Mouse (Mus musculus) heart, adult 9 months (tissue): ENCODE data around the gene Ccdc28b.

Experiments
- DNase-seq, 2 experiments: peaks; one replicate each; pipeline ENCODE4 v3.0.0; 2022; ENCODE audit warnings: low spot score in 2 of 2

Gene Ccdc28b

GRCm38 (mm10) chr4:129623681-129624091 lies at the start of gene Ccdc28b:
TSS of gene Ccdc28b (minus strand) at chr4:129623947.
- DNase-seq = peak; percentile 69 to 80

- no peak for DNase-seq
Measured at GRCm38 (mm10) chr4:129672878-129673449, 49.2 kb upstream of the Ccdc28b start.

DNA sequence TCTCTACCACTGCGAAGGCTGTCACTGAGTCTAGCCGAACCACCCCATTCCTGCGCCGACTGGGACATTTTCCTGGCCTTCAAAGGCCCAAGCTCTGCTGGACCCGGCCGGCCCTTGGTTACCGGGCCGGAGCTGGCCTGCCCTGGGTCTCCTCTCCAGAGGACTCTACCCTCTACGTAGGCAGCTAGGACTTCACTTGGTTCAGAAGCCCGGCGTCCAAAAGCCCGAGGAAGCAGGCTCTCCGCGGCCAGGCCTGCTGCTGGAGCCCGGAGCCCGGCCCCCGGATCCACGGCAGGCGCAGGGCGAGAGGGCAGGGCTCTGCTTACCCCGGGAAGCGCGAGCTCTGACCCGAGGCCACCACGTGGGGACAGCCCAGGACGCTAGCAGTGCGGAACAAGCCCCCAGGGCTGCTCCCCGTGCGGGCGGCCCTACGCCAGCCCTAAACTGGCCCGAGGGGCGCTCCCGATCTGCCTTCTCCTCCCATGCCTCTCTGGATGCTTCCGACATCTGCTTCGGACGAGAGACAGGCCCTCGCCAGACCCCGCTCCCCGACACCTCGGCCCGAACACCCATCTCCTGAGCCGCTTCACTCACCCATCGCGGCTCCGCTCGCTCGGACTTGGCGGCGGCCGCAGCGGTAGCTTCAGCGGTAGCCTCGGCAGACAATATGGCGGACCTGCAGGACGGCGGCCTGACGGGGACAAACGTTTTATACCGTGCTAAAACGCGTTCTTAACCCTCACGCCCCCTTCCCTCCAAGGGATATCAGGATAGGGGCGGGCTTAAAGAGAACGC lies 48.5 kb upstream of the Ccdc28b start, which contains the start of gene Kpna6:
TSS of gene Kpna6 (minus strand) at position 685 of the 795 bp plus-strand sequence.
- DNase-seq = peak; percentile 90 to 91

DNA sequence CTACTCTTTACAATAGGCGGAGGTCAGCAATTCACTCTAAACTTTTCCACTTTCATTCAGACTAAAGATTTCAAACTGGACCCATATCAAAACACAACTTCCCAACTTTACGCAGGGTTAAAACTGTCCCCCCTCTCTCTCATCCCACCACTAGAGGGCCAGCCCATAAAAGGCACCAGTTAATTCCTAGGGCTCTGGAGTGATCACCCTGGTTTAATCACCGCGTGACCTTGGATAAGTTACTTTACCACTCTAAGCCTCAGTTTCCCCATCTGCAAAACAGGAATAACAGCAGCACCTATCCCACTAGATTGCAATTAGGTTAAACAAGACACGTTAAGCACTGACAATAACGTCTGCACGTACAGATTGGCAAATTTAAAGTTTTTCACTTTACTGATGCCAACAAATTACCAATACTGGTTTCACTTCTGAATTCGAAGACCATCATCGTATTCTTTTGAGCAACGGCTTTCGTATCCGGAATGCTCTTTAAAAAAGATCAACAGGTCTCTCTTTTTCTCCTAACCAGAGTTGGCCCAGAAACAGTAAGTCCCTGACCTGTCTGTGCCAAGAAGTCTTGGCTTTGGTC lies 47.8 kb upstream of the Ccdc28b start:
- peak; percentile 56 to 60 for DNase-seq

GRCm38 (mm10) chr4:129662255-129662813 lies 38.6 kb upstream of the Ccdc28b start:
- DNase-seq = no peak

GRCm38 (mm10) chr4:129661584-129661983 lies 37.8 kb upstream of the Ccdc28b start:
- DNase-seq = no peak

DNA sequence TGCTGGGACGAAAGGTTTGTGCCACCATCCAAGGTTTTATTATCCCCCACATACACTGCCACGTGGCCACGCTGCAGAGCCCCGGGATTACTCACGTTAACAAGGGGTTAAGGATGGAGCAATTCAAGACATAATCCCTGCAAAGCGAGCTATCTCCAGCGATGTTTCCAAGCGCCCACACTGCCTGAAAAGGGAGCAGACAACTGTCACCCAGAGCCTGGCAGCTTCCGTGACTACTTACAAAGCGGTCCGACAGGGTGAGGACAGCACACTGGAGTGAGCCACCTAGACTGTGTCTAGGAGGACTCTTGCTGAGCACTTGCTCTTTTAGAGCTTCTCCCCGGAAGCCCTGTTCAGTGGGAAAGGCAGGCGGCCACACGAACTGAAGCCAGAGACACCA lies 31.0 kb upstream of the Ccdc28b start:
- no peak for DNase-seq

DNA sequence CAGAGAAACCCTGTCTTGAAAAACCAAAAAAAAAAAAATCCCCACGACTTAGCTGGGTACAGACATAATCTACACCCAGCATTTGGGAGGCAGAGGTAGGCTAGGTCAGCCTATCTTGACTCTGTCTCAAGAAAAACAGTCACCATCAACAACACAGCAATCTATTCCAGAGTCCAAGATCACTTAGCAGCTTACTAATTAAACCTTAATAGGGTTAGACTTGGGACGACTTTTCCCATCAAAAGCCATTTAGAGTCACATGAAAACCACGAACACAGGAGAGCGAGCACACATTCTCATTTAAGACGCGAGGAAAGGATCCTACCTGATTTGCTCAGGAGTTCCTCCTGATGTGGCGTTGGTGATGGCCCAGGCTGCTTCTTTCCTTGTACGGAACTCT lies 26.6 kb upstream of the Ccdc28b start:
- no peak for DNase-seq

- DNase-seq = no peak
Measured at GRCm38 (mm10) chr4:129648656-129649055, 24.9 kb upstream of the Ccdc28b start.

- no peak for DNase-seq
Measured at GRCm38 (mm10) chr4:129645204-129645603, 21.5 kb upstream of the Ccdc28b start.

DNA sequence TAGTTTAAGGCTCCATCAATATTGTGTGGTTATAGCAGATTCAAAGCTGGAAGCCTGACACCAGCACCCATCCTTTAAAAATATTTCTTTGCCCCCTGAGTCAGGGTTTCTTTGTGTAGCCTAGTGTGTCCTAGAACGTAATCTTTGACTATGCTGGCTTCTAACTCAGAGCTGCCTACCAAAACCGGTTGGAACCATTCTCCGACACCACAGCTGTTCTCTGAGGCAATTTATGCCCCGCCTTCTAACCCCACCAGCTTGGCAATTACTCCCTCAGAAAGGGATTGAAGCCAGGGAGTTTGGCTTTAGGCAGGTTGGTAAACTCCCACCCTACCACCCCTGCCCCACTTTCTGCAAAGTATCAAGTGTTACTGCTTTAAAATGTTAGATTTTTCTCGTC lies 18.0 kb upstream of the Ccdc28b start:
- no peak for DNase-seq

GRCm38 (mm10) chr4:129640638-129641467 lies 17.1 kb upstream of the Ccdc28b start, which contains the start of gene Txlna:
TSS of gene Txlna (minus strand) at chr4:129641065.
- peak; percentile 97 for DNase-seq

GRCm38 (mm10) chr4:129640101-129640637 lies 16.4 kb upstream of the Ccdc28b start:
- peak in 1 of 2 experiments; percentile 37 for DNase-seq

DNA sequence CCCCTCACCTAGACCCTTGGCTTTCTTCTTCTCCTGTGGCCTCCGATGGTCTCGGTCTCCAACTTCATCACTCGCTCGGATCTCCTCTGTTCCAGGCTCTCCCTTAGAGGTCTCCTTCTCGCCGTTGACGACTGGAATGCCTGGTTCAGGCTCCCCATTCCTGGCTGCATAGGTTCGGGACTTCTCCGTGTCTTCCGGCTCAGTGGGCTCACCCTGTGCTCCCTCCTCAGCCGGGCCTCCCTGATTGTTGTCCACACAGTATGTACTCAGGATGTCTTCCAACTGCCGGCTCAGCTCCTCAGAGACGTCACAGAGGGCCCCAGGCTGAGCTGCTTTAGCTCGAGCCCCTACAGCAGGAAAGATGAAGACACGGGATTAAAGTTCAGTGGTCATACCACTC lies 15.5 kb upstream of the Ccdc28b start:
- no peak for DNase-seq

- no peak for DNase-seq
Measured at GRCm38 (mm10) chr4:129633852-129634251, 10.1 kb upstream of the Ccdc28b start.

DNA sequence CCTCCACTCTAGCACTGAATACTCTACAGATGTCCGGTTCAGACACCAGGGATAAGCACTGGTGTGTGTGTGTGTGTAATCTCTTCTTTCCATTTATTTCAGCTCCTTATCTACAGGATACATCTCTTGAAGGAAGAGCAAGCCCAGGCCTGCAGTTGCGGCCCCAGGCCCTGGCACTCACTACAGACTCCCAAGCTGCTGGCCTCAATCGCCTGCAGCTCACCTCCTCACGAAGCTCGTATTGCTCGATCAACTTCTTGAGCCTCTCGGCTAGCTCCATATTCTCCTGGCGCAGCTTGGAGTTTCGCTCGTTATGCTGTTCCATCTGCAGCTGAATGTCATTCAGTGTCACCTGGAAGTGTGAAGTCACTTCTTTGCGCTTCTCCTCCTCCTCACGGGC lies 8.1 kb upstream of the Ccdc28b start:
- no peak for DNase-seq

DNA sequence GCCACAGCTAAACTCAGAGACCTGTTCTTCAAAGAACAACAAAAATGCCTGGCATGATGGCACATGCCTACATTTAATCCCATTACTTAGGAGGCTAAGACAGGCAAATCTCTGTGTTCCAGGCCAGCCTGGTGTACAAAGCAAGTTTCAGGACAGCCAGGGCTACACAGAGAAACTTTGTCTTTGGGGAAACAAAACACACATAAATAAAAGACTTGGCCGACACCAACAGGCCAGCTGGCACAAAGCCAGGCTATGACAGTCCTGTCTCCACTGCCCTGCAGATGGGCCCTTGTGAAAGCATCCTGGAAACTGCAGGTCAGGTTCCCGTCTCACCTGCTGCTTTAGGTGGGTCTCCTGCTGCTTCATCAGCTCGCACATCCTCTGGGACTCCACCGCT lies 7.2 kb upstream of the Ccdc28b start:
- no peak for DNase-seq

DNA sequence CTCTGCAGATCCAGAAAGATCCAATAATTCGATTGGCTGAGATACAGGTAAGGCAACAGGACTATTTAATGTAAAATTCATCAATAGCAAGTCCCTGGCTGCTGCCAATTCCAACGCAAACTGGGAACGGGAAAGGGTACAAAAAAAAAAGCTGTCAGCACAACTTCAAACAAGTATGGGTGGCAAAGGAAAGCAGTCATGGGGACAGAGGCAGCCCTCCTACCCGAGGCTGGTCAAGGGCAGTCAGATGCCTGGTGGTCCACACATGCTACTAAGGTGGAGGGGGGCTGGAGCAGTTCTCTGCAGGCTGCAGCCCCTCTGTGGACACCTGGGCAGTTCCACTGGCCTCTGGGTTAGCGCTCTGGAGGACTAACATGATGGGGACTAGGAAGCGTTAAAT lies 2.3 kb upstream of the Ccdc28b start:
- DNase-seq = no peak

DNA sequence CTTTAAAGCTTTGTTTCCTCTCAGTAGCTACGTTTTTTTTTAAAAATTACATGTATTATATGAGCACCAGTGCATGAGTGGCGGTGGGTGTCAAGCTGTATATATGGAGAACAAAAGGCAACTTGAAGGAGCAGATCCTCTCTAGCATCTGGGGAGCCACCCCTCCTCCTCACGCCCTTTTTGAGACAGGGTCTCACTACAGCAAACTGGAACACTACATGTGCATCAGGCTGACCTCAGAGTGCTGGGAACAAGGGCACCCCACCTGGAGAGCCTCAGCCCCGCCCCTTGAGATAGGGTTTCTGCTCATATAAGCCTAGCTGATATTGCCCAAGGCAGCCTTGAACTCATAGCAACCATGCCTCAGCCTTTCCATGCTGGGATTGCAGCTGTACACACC lies 1.7 kb upstream of the Ccdc28b start:
- DNase-seq = no peak

GRCm38 (mm10) chr4:129625029-129625370 lies 1.3 kb upstream of the Ccdc28b start:
- peak in 1 of 2 experiments; percentile 65 for DNase-seq

DNA sequence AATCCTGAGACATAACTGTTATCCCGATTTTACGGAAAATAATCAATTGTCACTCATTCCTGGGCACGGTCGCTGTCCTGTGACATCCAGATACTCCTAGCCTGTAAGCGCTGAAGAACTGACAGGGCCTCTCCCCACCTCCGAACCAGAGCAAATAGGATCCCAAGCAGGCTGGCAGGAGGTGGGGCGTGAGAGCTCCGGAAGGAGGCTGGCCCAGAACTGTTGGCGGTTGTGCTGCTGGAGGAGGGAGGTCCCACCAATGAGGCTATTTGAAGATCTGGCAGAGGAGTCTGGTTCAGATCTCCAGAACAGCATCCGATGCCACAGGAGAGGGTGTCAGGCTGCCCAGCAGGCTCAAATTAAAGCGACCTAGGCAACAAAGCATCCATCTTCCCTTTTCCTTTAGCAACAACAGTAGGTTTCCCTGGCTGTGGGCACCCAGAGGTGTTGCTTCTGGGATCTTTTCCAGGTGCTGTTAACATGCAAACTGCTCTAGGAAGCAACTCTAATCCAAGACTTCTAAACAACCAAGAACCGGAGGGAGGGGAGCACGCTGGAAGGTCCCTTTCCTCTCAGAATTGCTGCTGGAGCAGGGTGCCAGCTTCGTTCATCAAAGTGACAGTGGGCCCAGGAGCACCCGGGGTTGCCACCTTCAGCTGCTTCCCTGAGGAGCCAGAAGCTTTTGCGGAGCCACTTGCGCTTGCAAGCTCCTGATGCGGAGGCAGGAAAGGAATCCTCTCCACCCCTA lies 708 bp upstream of the Ccdc28b start:
- DNase-seq = peak; percentile 89 to 94
